Mouse (Mus musculus) left cerebral cortex, adult 18-20 months (tissue): ENCODE results near the gene Tcte3. TPM values are rescaled to one million over a fixed set of nuclear protein-coding genes. Genes with fewer than 3 reads are reported as not detected.
"Not testable (repeated sequence)": the region's sequence is repeated elsewhere in the genome, so short reads cannot be mapped to it uniquely, and the experiment has no call there.

Experiments
- DNase-seq, 2 experiments: peaks; one replicate each; pipeline ENCODE4 v3.0.0; 2021 to 2022; ENCODE audit warnings: low spot score in 2 of 2, mixed read lengths in 1 of 2
- total RNA-seq, 2 experiments: library from RNA; stranded (reverse); gene quantifications; 2 replicates each; pipeline ENCODE4 v1.2.3; 2021

Gene Tcte3
- total RNA-seq, 2 experiments from 2014 or later: 1.1 to 1.5 TPM

GRCm38 (mm10) chr17:15040455-15040854 lies 833 bp downstream of the Tcte3 start:
- not testable (repeated sequence) for DNase-seq

- not testable (repeated sequence) for DNase-seq
Observed at GRCm38 (mm10) chr17:15031414-15031813, 9.9 kb downstream of the Tcte3 start.

GRCm38 (mm10) chr17:15025513-15025912 lies 15.8 kb downstream of the Tcte3 start:
- not testable (repeated sequence) for DNase-seq

- DNase-seq: not testable (repeated sequence)
Observed at GRCm38 (mm10) chr17:15024502-15025193, 16.6 kb downstream of the Tcte3 start.

- not testable (repeated sequence) for DNase-seq
Observed at GRCm38 (mm10) chr17:15023878-15024492, 17.3 kb downstream of the Tcte3 start.

GRCm38 (mm10) chr17:15021503-15022220 lies 19.6 kb downstream of the Tcte3 start:
- DNase-seq: peak; percentile 1 to 6

GRCm38 (mm10) chr17:15009706-15010413 lies 31.4 kb downstream of the Tcte3 start, which contains the start of gene Gm3435:
Gene Gm3435 (plus strand): TSS chr17:15010176.
- not testable (repeated sequence) for DNase-seq

GRCm38 (mm10) chr17:15009088-15009487 lies 32.2 kb downstream of the Tcte3 start:
- DNase-seq: not testable (repeated sequence)

GRCm38 (mm10) chr17:15000047-15000446 lies 41.2 kb downstream of the Tcte3 start:
- not testable (repeated sequence) for DNase-seq

GRCm38 (mm10) chr17:14994140-14994539 lies 47.1 kb downstream of the Tcte3 start:
- not testable (repeated sequence) for DNase-seq

GRCm38 (mm10) chr17:14993139-14993832 lies 48.0 kb downstream of the Tcte3 start:
- not testable (repeated sequence) for DNase-seq

GRCm38 (mm10) chr17:14992522-14993138 lies 48.7 kb downstream of the Tcte3 start:
- not testable (repeated sequence) for DNase-seq

GRCm38 (mm10) chr17:14990116-14990702 lies 51.1 kb downstream of the Tcte3 start:
- peak in 1 of 2 experiments; percentile 8 for DNase-seq

GRCm38 (mm10) chr17:14978362-14979038 lies 62.8 kb downstream of the Tcte3 start, which contains the start of the genes 9030025P20Rik and Gm3417:
Gene 9030025P20Rik (plus strand): TSS chr17:14978468.
Gene Gm3417 (minus strand): TSS chr17:14978790.
- not testable (repeated sequence) for DNase-seq

GRCm38 (mm10) chr17:14977718-14978361 lies 63.4 kb downstream of the Tcte3 start:
- not testable (repeated sequence) for DNase-seq
